Mouse (Mus musculus): Measurements from ENCODE around the gene Nfib. TPM values are rescaled to one million over a fixed set of nuclear protein-coding genes. Genes with fewer than 3 reads are reported as not detected.

Nfib gene
- polyA plus RNA-seq, 1 experiment, result 48.1 TPM

GRCm38 (mm10) chr4:82502611-82503010 is 202.9 kb downstream of the Nfib start:
- DNase-seq, result no peak
- TF ChIP-seq CTCF (IDR thresholded peaks at IDR 0.05; ENCODE audit: insufficient read depth, low read length) (no peak), POLR2A (IDR thresholded peaks at IDR 0.05; ENCODE audit: borderline replicate concordance, extremely low read depth, low read depth, low read length) (no peak)
- Histone ChIP-seq H3K4me1 (ENCODE audit: control insufficient read depth, insufficient read depth, low read length) (peaks cover 26% of the 10 kb centered on the region), H3K4me3 (replicated peaks; ENCODE audit: extremely low read depth, low read depth, low read length) (peak overlapping the region; percentile 92)
- WGBS, result 22% methylated on average over 2 of the region's 2 CpGs

GRCm38 (mm10) chr4:82502012-82502411 is 203.5 kb downstream of the Nfib start:
- WGBS, result 22% methylated on average over 5 of the region's 5 CpGs
- no peak for DNase-seq
- no peak for TF ChIP-seq POLR2A (IDR thresholded peaks at IDR 0.05; ENCODE audit: borderline replicate concordance, extremely low read depth, low read depth, low read length)
- TF ChIP-seq CTCF (IDR thresholded peaks at IDR 0.05; ENCODE audit: insufficient read depth, low read length), result no peak
- H3K4me1 ChIP-seq (ENCODE audit: control insufficient read depth, insufficient read depth, low read length), result peaks cover 28% of the 10 kb centered on the region
- H3K4me3 ChIP-seq (replicated peaks; ENCODE audit: extremely low read depth, low read depth, low read length), result peak overlapping the region; percentile 45

- no peak for DNase-seq
- H3K4me1 ChIP-seq (ENCODE audit: control insufficient read depth, insufficient read depth, low read length), result peaks cover 38% of the 10 kb centered on the region
- H3K4me3 ChIP-seq (replicated peaks; ENCODE audit: extremely low read depth, low read depth, low read length), result peak overlapping the region; percentile 52
- WGBS, result 19% methylated on average over 5 of the region's 5 CpGs
- TF ChIP-seq POLR2A (IDR thresholded peaks at IDR 0.05; ENCODE audit: borderline replicate concordance, extremely low read depth, low read depth, low read length), result no peak
- no peak for TF ChIP-seq CTCF (IDR thresholded peaks at IDR 0.05; ENCODE audit: insufficient read depth, low read length)
Measured at GRCm38 (mm10) chr4:82500578-82501098, 204.9 kb downstream of the Nfib start.

GRCm38 (mm10) chr4:82499725-82500577 is 205.6 kb downstream of the Nfib start:
- Histone ChIP-seq H3K4me1 (ENCODE audit: control insufficient read depth, insufficient read depth, low read length) (peaks cover 38% of the 10 kb centered on the region), H3K4me3 (replicated peaks; ENCODE audit: extremely low read depth, low read depth, low read length) (peak overlapping the region; percentile 21)
- TF ChIP-seq POLR2A (IDR thresholded peaks at IDR 0.05; ENCODE audit: borderline replicate concordance, extremely low read depth, low read depth, low read length) (no peak), CTCF (IDR thresholded peaks at IDR 0.05; ENCODE audit: insufficient read depth, low read length) (no peak)
- 29% methylated on average over 9 of the region's 9 CpGs for WGBS
- DNase-seq, result no peak

GRCm38 (mm10) chr4:82499238-82499637 is 206.3 kb downstream of the Nfib start:
- WGBS, result 33% methylated on average over 5 of the region's 5 CpGs
- Histone ChIP-seq H3K4me1 (ENCODE audit: control insufficient read depth, insufficient read depth, low read length) (peaks cover 40% of the 10 kb centered on the region), H3K4me3 (replicated peaks; ENCODE audit: extremely low read depth, low read depth, low read length) (no peak overlapping the region)
- DNase-seq, result no peak
- TF ChIP-seq POLR2A (IDR thresholded peaks at IDR 0.05; ENCODE audit: borderline replicate concordance, extremely low read depth, low read depth, low read length), result no peak
- TF ChIP-seq CTCF (IDR thresholded peaks at IDR 0.05; ENCODE audit: insufficient read depth, low read length), result no peak

GRCm38 (mm10) chr4:82497671-82498631 is 207.6 kb downstream of the Nfib start:
- no peak for DNase-seq
- WGBS, result 63% methylated on average over 26 of the region's 26 CpGs
- H3K4me3 ChIP-seq (replicated peaks; ENCODE audit: extremely low read depth, low read depth, low read length), result peak overlapping the region; percentile 11
- no peak for TF ChIP-seq CTCF (IDR thresholded peaks at IDR 0.05; ENCODE audit: insufficient read depth, low read length)
- TF ChIP-seq POLR2A (IDR thresholded peaks at IDR 0.05; ENCODE audit: borderline replicate concordance, extremely low read depth, low read depth, low read length), result no peak
- H3K4me1 ChIP-seq (ENCODE audit: control insufficient read depth, insufficient read depth, low read length), result peaks cover 46% of the 10 kb centered on the region

GRCm38 (mm10) chr4:82497141-82497566 is 208.4 kb downstream of the Nfib start:
- Histone ChIP-seq H3K4me3 (replicated peaks; ENCODE audit: extremely low read depth, low read depth, low read length) (peak overlapping the region; percentile 18), H3K4me1 (ENCODE audit: control insufficient read depth, insufficient read depth, low read length) (peaks cover 51% of the 10 kb centered on the region)
- no peak for TF ChIP-seq CTCF (IDR thresholded peaks at IDR 0.05; ENCODE audit: insufficient read depth, low read length)
- TF ChIP-seq POLR2A (IDR thresholded peaks at IDR 0.05; ENCODE audit: borderline replicate concordance, extremely low read depth, low read depth, low read length), result no peak
- WGBS, result 28% methylated on average over 8 of the region's 8 CpGs
- no peak for DNase-seq

GRCm38 (mm10) chr4:82496383-82496782 is 209.2 kb downstream of the Nfib start:
- 40% methylated on average over 5 of the region's 5 CpGs for WGBS
- DNase-seq, result no peak
- no peak for TF ChIP-seq CTCF (IDR thresholded peaks at IDR 0.05; ENCODE audit: insufficient read depth, low read length)
- no peak for TF ChIP-seq POLR2A (IDR thresholded peaks at IDR 0.05; ENCODE audit: borderline replicate concordance, extremely low read depth, low read depth, low read length)
- peaks cover 51% of the 10 kb centered on the region for H3K4me1 ChIP-seq (ENCODE audit: control insufficient read depth, insufficient read depth, low read length)
- no peak overlapping the region for H3K4me3 ChIP-seq (replicated peaks; ENCODE audit: extremely low read depth, low read depth, low read length)

- Histone ChIP-seq H3K4me3 (replicated peaks; ENCODE audit: extremely low read depth, low read depth, low read length) (no peak overlapping the region), H3K4me1 (ENCODE audit: control insufficient read depth, insufficient read depth, low read length) (peaks cover 47% of the 10 kb centered on the region)
- TF ChIP-seq CTCF (IDR thresholded peaks at IDR 0.05; ENCODE audit: insufficient read depth, low read length) (no peak), POLR2A (IDR thresholded peaks at IDR 0.05; ENCODE audit: borderline replicate concordance, extremely low read depth, low read depth, low read length) (no peak)
- 48% methylated on average over 6 of the region's 6 CpGs for WGBS
- no peak for DNase-seq
Measured at GRCm38 (mm10) chr4:82495605-82496004, 209.9 kb downstream of the Nfib start.

All from lung, adult 2 months (tissue).